In genomic region chr9:83239097-83239496, GRCm38 (mm10) we compare ENCODE assay signal across 21 mouse cellular contexts.
DNase-seq lines count a peak whose midpoint lies in the region; TF ChIP-seq lines count a peak whose summit lies in the region.
"Had no signal": no experiment of that assay in that cellular context is flagged by ENCODE, and none has a peak within 500 bp of the region (broad histone marks: within the 10 kb centered on the region; RNA-seq: fewer than 3 reads in every experiment).

No protein-coding gene starts in this region.

- H3K27ac ChIP-seq in heart, adult 2 months, result no peak overlapping the region
- H3K27ac ChIP-seq: forebrain, embryonic 15.5 days; hindbrain, embryonic 12.5 days; kidney, embryonic 15.5 days; neural tube, embryonic 15.5 days had no signal

- no peak overlapping the region for H3K4me3 ChIP-seq in heart, adult 2 months
- H3K4me3 ChIP-seq: erythroblast, embryonic 14.5 days; forebrain, embryonic 15.5 days; hindbrain, embryonic 12.5 days; kidney, embryonic 15.5 days; neural tube, embryonic 15.5 days had no signal

- 79% methylated on average over 10 of the region's 10 CpGs for WGBS in heart, adult 2 months

- intact Hi-C loops in heart, adult 2 months (cut with DNase I), result no loop called here

- H3K9ac ChIP-seq in heart, adult 2 months (ENCODE audit: low read depth, low read length), result no peak overlapping the region
- H3K9ac ChIP-seq: forebrain, embryonic 15.5 days; hindbrain, embryonic 12.5 days; kidney, embryonic 15.5 days; neural tube, embryonic 15.5 days had no signal

- no peaks in the 10 kb centered on the region for H3K36me3 ChIP-seq in heart, adult 2 months (ENCODE audit: control insufficient read depth, insufficient read depth, low read length)
- H3K36me3 ChIP-seq: forebrain, embryonic 15.5 days; hindbrain, embryonic 12.5 days; kidney, embryonic 15.5 days; neural tube, embryonic 15.5 days had no signal

- no peak for TF ChIP-seq POLR2A in heart, adult 2 months (IDR thresholded peaks at IDR 0.05; ENCODE audit: insufficient read depth, low read depth, low read length)

- no peak for TF ChIP-seq EP300 in heart, adult 2 months (IDR thresholded peaks at IDR 0.05; ENCODE audit: insufficient read depth, low read depth, low read length)

- H3K79me2 ChIP-seq in heart, adult 2 months (replicated peaks; ENCODE audit: control insufficient read depth, insufficient read depth, low read length), result no peaks in the 10 kb centered on the region

- H3K27me3 ChIP-seq in heart, adult 2 months (ENCODE audit: control insufficient read depth, insufficient read depth, low read length), result no peaks in the 10 kb centered on the region
- H3K27me3 ChIP-seq: forebrain, embryonic 15.5 days; hindbrain, embryonic 12.5 days; kidney, embryonic 15.5 days; neural tube, embryonic 15.5 days had no signal

- TF ChIP-seq CTCF in heart, adult 2 months (IDR thresholded peaks at IDR 0.05), result 0 out of 2 replicates have a peak, but pooled peaks have one; percentile 12

- no peaks in the 10 kb centered on the region for H3K4me1 ChIP-seq in heart, adult 2 months (ENCODE audit: control insufficient read depth, insufficient read depth, low read length)
- H3K4me1 ChIP-seq: forebrain, embryonic 15.5 days; hindbrain, embryonic 12.5 days; kidney, embryonic 15.5 days; neural tube, embryonic 15.5 days had no signal

- no peak for DNase-seq in heart, adult 2 months
- DNase-seq in heart, adult 9 months (ENCODE audit: low spot score in 2 of 2), result no peak
- peak; percentile 32 for DNase-seq in thymus, postnatal 4 days
- no peak for DNase-seq in thymus, adult 18-20 months
- peak; percentile 25 for DNase-seq in ZHBTc4 (ENCODE audit: low read depth, low spot score)
- no peak for DNase-seq in urinary bladder, postnatal 36 days (ENCODE audit: low spot score in 2 of 2)
- DNase-seq in embryo, embryonic 11 days, result no peak
- DNase-seq: adrenal gland, postnatal 10 days; cerebellum, adult 9-10 months; gastrocnemius, postnatal 36 days; heart, postnatal 10 days; kidney, postnatal 4 days; liver; lung, adult 18-20 months; lung, postnatal 14 days; spleen, adult 18-20 months had no signal

Comparison
In these comparisons a context has a peak if more than half of its experiments do, and no peak if none do; other contexts are left out.
1. DNase-seq: peak in thymus, postnatal 4 days (single experiment) and ZHBTc4 (single experiment); none in heart, adult 2 months (0 of 2), heart, adult 9 months (0 of 2), thymus, adult 18-20 months (0 of 2), urinary bladder, postnatal 36 days (0 of 2) and embryo, embryonic 11 days (single experiment).